ENCODE assay signal across 13 mouse cellular contexts in genomic region chr9:46178595-46178994, GRCm38 (mm10). TPM values are rescaled to one million over a fixed set of nuclear protein-coding genes. Genes with fewer than 3 reads are reported as not detected.
"Had no signal": no experiment of that assay in that cellular context is flagged by ENCODE, and none has a peak within 500 bp of the region (broad histone marks: within the 10 kb centered on the region; RNA-seq: fewer than 3 reads in every experiment).

No protein-coding gene starts in this region.

- H3K9me3 ChIP-seq: limb, embryonic 12.5 days; midbrain, embryonic 13.5 days; neural tube, embryonic 15.5 days had no signal

- ATAC-seq: midbrain, embryonic 13.5 days had no signal

- DNase-seq: kidney, postnatal 10 days; kidney, postnatal 4 days; liver; lung, adult 18-20 months had no signal

- H3K27ac ChIP-seq: limb, embryonic 12.5 days; liver, embryonic 14.5 days; midbrain, embryonic 13.5 days; neural tube, embryonic 15.5 days; stomach, postnatal 0 days had no signal

- H3K4me3 ChIP-seq: layer of hippocampus, adult 2 months; limb, embryonic 12.5 days; midbrain, embryonic 13.5 days; myocyte; neural tube, embryonic 15.5 days had no signal

- H3K27me3 ChIP-seq: limb, embryonic 12.5 days; midbrain, embryonic 13.5 days; neural tube, embryonic 15.5 days had no signal

- H3K4me2 ChIP-seq: limb, embryonic 12.5 days; midbrain, embryonic 13.5 days; neural tube, embryonic 15.5 days had no signal

- H3K9ac ChIP-seq: limb, embryonic 12.5 days; liver, embryonic 14.5 days; midbrain, embryonic 13.5 days; neural tube, embryonic 15.5 days had no signal

RNA-seq across cellular contexts. Expression of gene Apoa1, which starts 49.8 kb away (rescaled TPM):
- polyA plus RNA-seq: myocyte had no signal

RNA-seq across cellular contexts. Expression of gene Apoc3, which starts 56.8 kb away (rescaled TPM):
- polyA plus RNA-seq: limb, embryonic 12.5 days; lung, embryonic 16.5 days; midbrain, embryonic 13.5 days; myocyte; neural tube, embryonic 11.5 days; neural tube, embryonic 15.5 days had no signal
